Comparison of ENCODE assay signal across 28 mouse cellular contexts in genomic region chr6:5152185-5152584, GRCm38 (mm10). TPM values are rescaled to one million over a fixed set of nuclear protein-coding genes. Genes with fewer than 3 reads are reported as not detected.
DNase-seq lines count a peak whose midpoint lies in the region; ATAC-seq lines count a peak whose summit lies in the region.
"Had no signal": no experiment of that assay in that cellular context is flagged by ENCODE, and none has a peak within 500 bp of the region (broad histone marks: within the 10 kb centered on the region; RNA-seq: fewer than 3 reads in every experiment).

No protein-coding gene starts in this region.

- no peaks in the 10 kb centered on the region for H3K9me3 ChIP-seq in heart, embryonic 16.5 days (replicated peaks; ENCODE audit: control insufficient read depth, low read length)
- H3K9me3 ChIP-seq in liver, embryonic 16.5 days (replicated peaks; ENCODE audit: control insufficient read depth, low read length) = no peaks in the 10 kb centered on the region
- H3K9me3 ChIP-seq: embryonic facial prominence, embryonic 15.5 days; hindbrain, embryonic 15.5 days; intestine, embryonic 15.5 days; kidney, embryonic 15.5 days; limb, embryonic 12.5 days; midbrain, embryonic 12.5 days had no signal

- no peaks in the 10 kb centered on the region for H3K27me3 ChIP-seq in heart, embryonic 16.5 days (ENCODE audit: control insufficient read depth, insufficient read depth, low read length)
- no peaks in the 10 kb centered on the region for H3K27me3 ChIP-seq in liver, embryonic 16.5 days (ENCODE audit: control insufficient read depth, insufficient read depth, low read depth, low read length)
- H3K27me3 ChIP-seq: CH12.LX; embryonic facial prominence, embryonic 15.5 days; hindbrain, embryonic 15.5 days; intestine, embryonic 15.5 days; kidney, embryonic 15.5 days; limb, embryonic 12.5 days; midbrain, embryonic 12.5 days had no signal

- H3K4me2 ChIP-seq in heart, embryonic 16.5 days (ENCODE audit: low read depth, low read length) = peak overlapping the region; percentile 8; the same call in 1 of the 2 replicates
- H3K4me2 ChIP-seq in liver, embryonic 16.5 days (ENCODE audit: low read depth, low read length) = no peak overlapping the region
- H3K4me2 ChIP-seq: embryonic facial prominence, embryonic 15.5 days; hindbrain, embryonic 15.5 days; intestine, embryonic 15.5 days; kidney, embryonic 15.5 days; limb, embryonic 12.5 days; lung, embryonic 14.5 days; midbrain, embryonic 12.5 days had no signal

- H3K27ac ChIP-seq in heart, embryonic 16.5 days (ENCODE audit: low read length) = peak overlapping the region; percentile 74
- peak overlapping the region; percentile 65 for H3K27ac ChIP-seq in liver, embryonic 16.5 days (ENCODE audit: low read length)
- H3K27ac ChIP-seq: embryonic facial prominence, embryonic 15.5 days; hindbrain, embryonic 15.5 days; intestine, embryonic 15.5 days; limb, embryonic 12.5 days; macrophage; midbrain, embryonic 12.5 days had no signal

- peaks cover 26% of the 10 kb centered on the region for H3K4me1 ChIP-seq in heart, embryonic 16.5 days (ENCODE audit: control insufficient read depth, insufficient read depth, low read length)
- peaks cover 48% of the 10 kb centered on the region for H3K4me1 ChIP-seq in liver, embryonic 16.5 days (ENCODE audit: control insufficient read depth, low read depth, low read length)
- H3K4me1 ChIP-seq: embryonic facial prominence, embryonic 15.5 days; limb, embryonic 12.5 days had no signal

- H3K9ac ChIP-seq in heart, embryonic 16.5 days (ENCODE audit: low read length) = no peak overlapping the region
- H3K9ac ChIP-seq in liver, embryonic 16.5 days (ENCODE audit: low read depth, low read length) = peak overlapping the region; percentile 36
- H3K9ac ChIP-seq: embryonic facial prominence, embryonic 15.5 days; hindbrain, embryonic 15.5 days; intestine, embryonic 15.5 days; kidney, embryonic 15.5 days; limb, embryonic 12.5 days; lung, embryonic 14.5 days; midbrain, embryonic 12.5 days had no signal

- H3K36me3 ChIP-seq in heart, embryonic 16.5 days (ENCODE audit: control insufficient read depth, insufficient read depth) = no peaks in the 10 kb centered on the region; the same call in none of the 2 replicates
- no peaks in the 10 kb centered on the region for H3K36me3 ChIP-seq in liver, embryonic 16.5 days (ENCODE audit: control insufficient read depth, insufficient read depth)
- H3K36me3 ChIP-seq: embryonic facial prominence, embryonic 15.5 days; intestine, embryonic 15.5 days had no signal

- H3K4me3 ChIP-seq in heart, embryonic 16.5 days (ENCODE audit: low read length) = no peak overlapping the region
- no peak overlapping the region for H3K4me3 ChIP-seq in liver, embryonic 16.5 days (ENCODE audit: low read depth, low read length)
- H3K4me3 ChIP-seq: embryonic facial prominence, embryonic 15.5 days; hindbrain, embryonic 15.5 days; intestine, embryonic 15.5 days; kidney, embryonic 15.5 days; limb, embryonic 12.5 days; midbrain, embryonic 12.5 days had no signal

- WGBS in heart, embryonic 16.5 days = 44% methylated on average over 2 of the region's 2 CpGs
- 35% methylated on average over 2 of the region's 2 CpGs for whole genome bisulfite sequencing in liver, embryonic 16.5 days (ENCODE audit: insufficient replicate concordance)

- intact Hi-C loops in gastrocnemius, postnatal 14 days (cut with DNase I; ENCODE audit: low total_unique reads) = no loop called here

- DNase-seq in gastrocnemius, adult 18-20 months (ENCODE audit: low spot score) = peak; percentile 3
- no peak for DNase-seq in gastrocnemius, postnatal 14 days
- no peak for DNase-seq in heart, adult 8-10 months (ENCODE audit: low spot score)
- DNase-seq in brain, adult 2 months (ENCODE audit: low read depth, low spot score) = peak; percentile 36
- DNase-seq in urinary bladder, postnatal 10 days (ENCODE audit: low spot score) = no peak
- DNase-seq: adrenal gland, postnatal 25 days; cerebellum, adult 18-20 months; cerebellum, postnatal 25 days; gastrocnemius, postnatal 36 days; heart, postnatal 36 days; kidney, postnatal 4 days; lung, embryonic 14.5 days had no signal

- ATAC-seq in heart, embryonic 16.5 days (replicated peaks; ENCODE audit: extremely low read depth, insufficient read depth, low FRiP score) = 0 out of 2 replicates have a peak, but pooled peaks have one; percentile 20
- ATAC-seq in liver, embryonic 16.5 days (ENCODE audit: low read depth) = no peak
- ATAC-seq: intestine, embryonic 15.5 days had no signal

RNA-seq across cellular contexts. Expression of gene Pon1, which starts 41.6 kb away (rescaled TPM):
- under 1 TPM; 0.39 to 0.47 TPM for total RNA-seq in gastrocnemius, adult 18-20 months (2021)
- not detected for total RNA-seq in gastrocnemius, postnatal 14 days (2021)
- polyA plus RNA-seq in heart, embryonic 16.5 days (2015; fragmentation: Nextera tagmentation; extraction: Ambion mirVana) = 0.10 TPM in 1 of 2 replicates, not detected in the other
- not detected for total RNA-seq in heart, adult 8-10 months (2022)
- 15.5 and 19.2 TPM in 2 replicates for polyA plus RNA-seq in liver, embryonic 16.5 days (2015; fragmentation: Nextera tagmentation; extraction: Ambion mirVana)
- total RNA-seq: CH12.LX; layer of hippocampus, postnatal 25 days; left cerebral cortex, postnatal 10 days; MEL; monocyte, adult 5-6 weeks had no signal
- polyA plus RNA-seq: intestine, embryonic 15.5 days; kidney, embryonic 15.5 days; limb, embryonic 12.5 days; lung, embryonic 14.5 days; macrophage; midbrain, embryonic 12.5 days; neural tube, embryonic 11.5 days; small intestine, adult 2 months had no signal

Comparison
In these comparisons a context has a peak if more than half of its experiments do, and no peak if none do; other contexts are left out.
1. DNase-seq: peak in gastrocnemius, adult 18-20 months (single experiment) and brain, adult 2 months (single experiment); none in gastrocnemius, postnatal 14 days (single experiment), heart, adult 8-10 months (single experiment) and urinary bladder, postnatal 10 days (single experiment).